Mouse (Mus musculus) heart, postnatal 0 days (tissue): ENCODE measurements at regions not wholly inside any gene's neighbourhood (a gene's known extent, or its start where the extent isn't known, plus 50 kb on each side); places are given as distances from the start of the nearest gene placed in this dataset.

Experiments used
- CTCF ChIP-seq: IDR thresholded peaks from 2 replicates; pipeline ENCODE4 v1.5.1; 2016; ENCODE audit warnings: antibody characterized with exemption, control low read depth, low read depth
- EP300 ChIP-seq: IDR thresholded peaks from 2 replicates; pipeline ENCODE4 v1.6.1; 2016; ENCODE audit warnings: antibody characterized with exemption, low read depth

- TF ChIP-seq CTCF (no peak), EP300 (no peak)
These were observed 239.8 kb upstream of the Zpld1 start for GRCm38 (mm10) chr16:55537548-55537947.
